Mouse (Mus musculus) kidney, embryonic 14.5 days (tissue): ENCODE data around the gene Zmiz2. TPM values are rescaled to one million over a fixed set of nuclear protein-coding genes. Genes with fewer than 3 reads are reported as not detected.
"Not testable (repeated sequence)": the region's sequence is repeated elsewhere in the genome, so short reads cannot be mapped to it uniquely, and the experiment has no call there.

Source experiments
- ATAC-seq: fragments of 200-750 bp; cut with Nextera tagmentation; 2 replicates; pipeline ENCODE4 v1.8.0; 2017; ENCODE audit warnings: moderate number of reproducible peaks, mild to moderate bottlenecking, moderate TSS enrichment, moderate library complexity; ENCODE audit not compliant: low FRiP score, low TSS enrichment
- H3K27ac ChIP-seq: fragments of 300-500 bp; sonication (generic); 2 replicates; pipeline ENCODE4 v1.5.1; 2014; ENCODE audit warnings: low read depth, mild to moderate bottlenecking, low read length, moderate library complexity, mixed read lengths
- H3K27me3 ChIP-seq: fragments of 300-500 bp; sonication (generic); 2 replicates; pipeline ENCODE4 v1.6.1; 2014; ENCODE audit warnings: mild to moderate bottlenecking, low read length; ENCODE audit not compliant: control insufficient read depth, insufficient read depth
- H3K36me3 ChIP-seq: fragments of 300-500 bp; sonication (generic); 2 replicates; pipeline ENCODE4 v1.6.1; 2014; ENCODE audit warnings: low read length, mixed read lengths; ENCODE audit not compliant: control insufficient read depth, insufficient read depth
- H3K4me1 ChIP-seq: fragments of 300-500 bp; sonication (generic); 2 replicates; pipeline ENCODE4 v1.6.1; 2014; ENCODE audit warnings: low read length, mixed read lengths; ENCODE audit not compliant: control insufficient read depth, insufficient read depth
- H3K4me2 ChIP-seq: fragments of 300-500 bp; sonication (generic); replicated peaks from 2 replicates; pipeline ENCODE4 v1.6.1; 2014; ENCODE audit warnings: low read depth, mild to moderate bottlenecking, low read length
- H3K4me3 ChIP-seq: fragments of 300-500 bp; sonication (generic); 2 replicates; pipeline ENCODE4 v1.5.1; 2014; ENCODE audit warnings: mild to moderate bottlenecking, low read length
- H3K9ac ChIP-seq: fragments of 300-500 bp; sonication (generic); 2 replicates; pipeline ENCODE4 v1.6.1; 2014; ENCODE audit warnings: low read depth, mild to moderate bottlenecking, low read length, moderate library complexity
- H3K9me3 ChIP-seq: fragments of 300-500 bp; sonication (generic); 2 replicates; pipeline ENCODE4 v1.6.1; 2016; ENCODE audit warnings: low read length; ENCODE audit not compliant: control insufficient read depth
- WGBS: fragments of 180-500 bp; shearing (Covaris S2); extraction: QIAGEN DNeasy Blood & Tissue Kit; methylation state at CpG from one replicate; pipeline ENCODE4 v1.1.7; 2014; 5-methylcytosine and 5-hydroxymethylcytosine counted together
- polyA plus RNA-seq: library from polyadenylated mRNA; unstranded; fragments of >200 nt; fragmentation: Nextera tagmentation; extraction: Ambion mirVana; gene quantifications from 2 replicates; pipeline ENCODE4 v1.2.1, GENCODE M21; 2014

Gene Zmiz2
- polyA plus RNA-seq, 1 experiment from 2014 or later = 14.6 TPM

GRCm38 (mm10) chr11:6415551-6416404 lies 26.9 kb downstream of the Zmiz2 start:
- Histone ChIP-seq H3K4me3 (peak overlapping the region; percentile 64), H3K9me3 (no peaks in the 10 kb centered on the region), H3K27me3 (no peaks in the 10 kb centered on the region), H3K4me1 (no peaks in the 10 kb centered on the region; the same call in 1 of the 2 replicates), H3K36me3 (peaks cover 35% of the 10 kb centered on the region), H3K27ac (peak overlapping the region; percentile 97), H3K4me2 (peak overlapping the region; percentile 91), H3K9ac (peak overlapping the region; percentile 85)
- peak; percentile 97 for ATAC-seq
- WGBS = under 1% methylated on average over 98 of the region's 102 CpGs

- 0 out of 2 replicates have a peak, but pooled peaks have one; percentile 28 for ATAC-seq
These were observed 27.6 kb downstream of the Zmiz2 start for GRCm38 (mm10) chr11:6416405-6417034.

DNA sequence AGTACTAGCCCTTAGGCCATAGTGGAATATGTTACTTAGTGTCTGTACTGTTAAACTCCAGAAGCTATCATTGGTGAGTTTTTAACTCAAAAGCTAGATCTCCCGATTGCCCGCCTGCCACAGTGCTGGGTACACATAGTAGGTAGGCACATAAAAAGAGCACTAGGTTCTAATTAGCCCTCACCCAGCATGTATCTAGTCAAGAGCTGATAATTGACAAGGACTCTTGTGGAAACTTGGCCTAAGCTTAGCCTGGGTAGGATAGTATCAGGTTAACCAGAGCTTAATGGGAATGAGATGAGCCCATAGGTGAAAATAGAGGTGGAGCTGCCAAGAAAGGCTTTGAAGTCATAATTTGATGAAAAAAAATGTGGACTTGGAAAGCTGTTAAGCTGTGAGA lies 28.2 kb downstream of the Zmiz2 start:
- Histone ChIP-seq H3K4me2 (peak overlapping the region; percentile 91), H3K4me1 (no peaks in the 10 kb centered on the region; the same call in 1 of the 2 replicates), H3K9me3 (no peaks in the 10 kb centered on the region), H3K27me3 (no peaks in the 10 kb centered on the region), H3K36me3 (peaks cover 40% of the 10 kb centered on the region), H3K9ac (peak overlapping the region; percentile 85), H3K4me3 (peak overlapping the region; percentile 64), H3K27ac (no peak overlapping the region)
- no peak for ATAC-seq
- 40% methylated on average over 2 of the region's 2 CpGs for WGBS

More at GRCm38 (mm10) chr11:6416405-6417034, 27.6 kb downstream of the Zmiz2 start:
- no peaks in the 10 kb centered on the region for H3K9me3 ChIP-seq
- peak overlapping the region; percentile 85 for H3K9ac ChIP-seq
- H3K36me3 ChIP-seq = peaks cover 39% of the 10 kb centered on the region
- peak overlapping the region; percentile 64 for H3K4me3 ChIP-seq
- 1% methylated on average over 30 of the region's 30 CpGs for WGBS
- no peaks in the 10 kb centered on the region for H3K27me3 ChIP-seq
- no peaks in the 10 kb centered on the region; the same call in 1 of the 2 replicates for H3K4me1 ChIP-seq
- H3K4me2 ChIP-seq = peak overlapping the region; percentile 91
- H3K27ac ChIP-seq = peak overlapping the region; percentile 97

DNA sequence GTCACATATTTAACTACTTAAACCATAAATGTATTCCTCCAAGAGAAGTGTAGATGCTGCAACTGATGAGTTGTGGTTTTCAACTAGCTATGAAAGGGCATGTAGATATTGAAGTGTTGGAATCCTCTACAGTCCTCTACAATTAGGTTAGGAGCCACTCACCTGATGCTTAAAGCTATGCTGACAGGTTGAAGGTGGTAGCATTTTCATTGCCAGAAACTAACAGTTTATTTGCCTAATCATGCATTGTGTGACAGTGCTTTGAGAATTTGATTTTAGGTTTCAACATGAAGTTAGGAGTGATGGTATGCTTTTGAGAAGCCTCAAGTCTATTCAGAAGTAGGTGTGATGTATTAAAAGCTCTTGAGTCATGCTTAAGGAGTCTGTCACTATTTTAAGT lies 28.6 kb downstream of the Zmiz2 start:
- H3K27me3 ChIP-seq = no peaks in the 10 kb centered on the region
- H3K36me3 ChIP-seq = peaks cover 43% of the 10 kb centered on the region
- H3K9ac ChIP-seq = peak overlapping the region; percentile 85; the same call in 1 of the 2 replicates
- H3K4me3 ChIP-seq = peak overlapping the region; percentile 64
- no peak overlapping the region for H3K27ac ChIP-seq
- no peaks in the 10 kb centered on the region for H3K9me3 ChIP-seq
- peak overlapping the region; percentile 91 for H3K4me2 ChIP-seq
- no peaks in the 10 kb centered on the region; the same call in 1 of the 2 replicates for H3K4me1 ChIP-seq
- ATAC-seq = no peak

- 86% methylated on average over 5 of the region's 5 CpGs for WGBS
- Histone ChIP-seq H3K4me3 (peak overlapping the region; percentile 64; the same call in 1 of the 2 replicates), H3K4me2 (no peak overlapping the region; the same call in 1 of the 2 replicates), H3K4me1 (no peaks in the 10 kb centered on the region; the same call in 1 of the 2 replicates), H3K9ac (no peak overlapping the region), H3K9me3 (no peaks in the 10 kb centered on the region), H3K27ac (no peak overlapping the region), H3K36me3 (peaks cover 53% of the 10 kb centered on the region), H3K27me3 (no peaks in the 10 kb centered on the region)
- ATAC-seq = no peak
These were observed 29.9 kb downstream of the Zmiz2 start for GRCm38 (mm10) chr11:6418751-6419150.

- WGBS = 66% methylated on average over 3 of the region's 4 CpGs
- peaks cover 56% of the 10 kb centered on the region for H3K36me3 ChIP-seq
- not testable (repeated sequence) for H3K4me3 ChIP-seq, H3K4me2 ChIP-seq, ATAC-seq, H3K4me1 ChIP-seq, H3K27ac ChIP-seq, H3K9me3 ChIP-seq, H3K27me3 ChIP-seq, H3K9ac ChIP-seq
These were observed 30.3 kb downstream of the Zmiz2 start for GRCm38 (mm10) chr11:6419156-6419555.

DNA sequence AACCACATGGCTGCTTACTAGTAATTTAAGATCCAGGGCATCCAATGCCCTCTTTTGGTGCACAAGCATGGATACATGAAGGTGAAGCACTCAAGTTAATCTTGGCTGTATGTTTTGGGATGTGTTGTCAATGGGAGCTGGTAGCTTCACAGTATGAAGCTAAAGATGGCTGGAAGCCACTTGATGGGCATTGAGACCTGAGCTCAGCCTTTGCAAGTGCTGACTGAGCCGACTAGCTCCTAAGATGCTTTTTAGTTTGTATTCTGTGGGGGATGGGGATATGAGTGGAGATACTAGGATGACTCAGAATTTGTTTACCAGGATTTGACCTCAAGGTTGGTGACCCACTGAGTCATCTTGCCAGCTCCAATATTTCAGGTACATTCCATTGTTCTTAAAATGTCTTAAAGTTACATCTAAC lies 31.4 kb downstream of the Zmiz2 start:
- no peak for ATAC-seq
- 18% methylated on average over 1 of the region's 1 CpGs for WGBS

DNA sequence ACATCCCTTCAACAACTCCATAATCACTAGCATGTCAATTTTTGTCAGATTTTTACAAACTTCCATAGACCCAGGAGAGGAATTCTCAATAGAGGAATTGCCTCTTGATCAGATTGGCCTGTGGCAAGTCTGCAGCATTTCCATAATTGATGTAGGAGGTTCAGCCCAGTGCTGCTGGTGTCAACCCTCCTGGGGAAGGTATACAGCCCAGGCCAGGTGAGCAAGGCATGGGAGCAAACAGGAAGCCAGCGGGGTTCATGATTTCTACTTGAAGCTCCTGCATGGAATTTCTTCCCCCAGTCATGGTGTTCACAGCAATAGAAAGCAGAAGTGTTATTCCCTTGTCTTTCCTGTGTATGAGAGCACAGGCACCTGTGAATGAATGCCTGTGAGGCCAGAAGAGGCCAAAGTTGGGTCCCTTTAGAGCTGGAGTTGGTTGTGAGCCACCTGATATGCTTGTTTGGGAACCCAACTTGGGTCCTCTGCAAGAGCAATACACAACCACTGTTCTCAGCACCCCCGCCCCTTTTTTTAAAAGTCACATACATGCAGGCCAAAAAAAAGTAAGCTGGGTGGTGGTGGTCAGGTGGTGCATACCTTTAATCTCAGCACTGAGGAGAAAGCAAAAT lies 32.0 kb downstream of the Zmiz2 start:
- Histone ChIP-seq H3K36me3 (peaks cover 66% of the 10 kb centered on the region), H3K27ac (no peak overlapping the region), H3K9ac (no peak overlapping the region)

More for the DNA sequence above, 31.4 kb downstream of the Zmiz2 start:
- Histone ChIP-seq H3K27me3 (no peaks in the 10 kb centered on the region), H3K36me3 (peaks cover 63% of the 10 kb centered on the region), H3K4me2 (no peak overlapping the region), H3K9me3 (no peaks in the 10 kb centered on the region), H3K27ac (no peak overlapping the region), H3K4me3 (no peak overlapping the region), H3K9ac (no peak overlapping the region), H3K4me1 (no peaks in the 10 kb centered on the region)

More for the DNA sequence above, 32.0 kb downstream of the Zmiz2 start:
- WGBS = 65% methylated on average over 2 of the region's 2 CpGs
- no peak overlapping the region for H3K4me2 ChIP-seq
- ATAC-seq = no peak
- H3K9me3 ChIP-seq = no peaks in the 10 kb centered on the region
- no peaks in the 10 kb centered on the region for H3K27me3 ChIP-seq
- no peaks in the 10 kb centered on the region for H3K4me1 ChIP-seq
- no peak overlapping the region for H3K4me3 ChIP-seq
